Mouse (Mus musculus) testis, postnatal 14 days (tissue): ENCODE data around the gene Pdp2.
"Not testable (repeated sequence)": the region's sequence is repeated elsewhere in the genome, so short reads cannot be mapped to it uniquely, and the experiment has no call there.

Experiments
- DNase-seq: peaks from one replicate; pipeline ENCODE4 v3.0.0; 2021; ENCODE audit warnings: low spot score

Gene Pdp2

DNA sequence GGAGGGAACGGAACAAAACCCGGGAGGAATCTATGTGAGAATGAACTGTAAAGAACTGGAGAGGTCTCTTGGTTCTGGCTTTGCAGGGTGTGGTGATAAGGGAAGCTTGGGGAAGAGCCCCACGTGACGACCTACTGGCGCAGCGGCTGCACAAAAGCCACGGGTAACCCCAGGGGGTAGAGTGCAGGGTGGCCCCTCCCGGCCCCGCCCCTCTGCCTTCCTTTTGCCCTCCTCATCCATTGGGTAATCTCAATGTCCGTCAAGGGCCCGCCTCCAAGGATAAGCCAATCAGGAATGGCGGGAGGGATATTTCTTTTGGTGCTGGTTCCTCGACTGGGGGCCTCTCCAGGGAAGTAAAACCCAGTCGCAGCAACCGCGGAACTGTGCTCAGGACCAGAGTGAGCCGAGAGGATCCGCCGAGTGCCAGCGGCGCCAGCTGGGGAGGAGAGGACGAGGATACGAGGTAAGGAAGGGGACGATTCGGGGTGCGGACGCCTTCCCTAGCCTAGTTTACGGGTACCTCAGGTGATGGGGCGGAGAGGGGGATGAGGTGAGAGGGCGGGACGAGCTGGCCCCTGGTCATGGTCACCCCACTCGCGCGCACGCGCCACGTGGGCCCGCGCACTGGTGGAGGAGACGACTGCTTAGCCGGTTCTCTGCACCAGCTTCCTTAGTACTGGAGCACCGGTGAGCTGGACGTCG, at the start of gene Pdp2:
Gene Pdp2 (plus strand): TSS at position 319 of the 702 bp plus-strand sequence.
- peak; percentile 90 for DNase-seq

DNA sequence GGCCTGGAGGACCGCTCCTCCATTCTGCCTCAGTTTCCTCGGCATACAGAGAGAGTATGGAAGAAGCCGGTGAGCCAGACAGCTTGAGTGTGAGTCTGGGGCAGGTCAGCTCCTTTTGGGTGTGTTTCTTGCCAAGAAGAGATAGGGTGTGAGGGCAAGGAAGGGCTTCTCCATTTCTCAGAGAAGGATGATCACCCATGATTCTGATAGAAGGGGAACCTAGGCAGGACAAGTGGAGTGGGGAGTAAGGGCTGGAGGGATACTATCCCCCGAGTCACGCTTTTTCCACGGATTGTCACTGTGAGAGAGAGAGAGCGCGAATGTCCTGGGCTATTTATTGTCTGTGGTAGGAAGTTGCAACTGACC, 49.8 kb upstream of the Pdp2 start:
- DNase-seq: no peak

DNA sequence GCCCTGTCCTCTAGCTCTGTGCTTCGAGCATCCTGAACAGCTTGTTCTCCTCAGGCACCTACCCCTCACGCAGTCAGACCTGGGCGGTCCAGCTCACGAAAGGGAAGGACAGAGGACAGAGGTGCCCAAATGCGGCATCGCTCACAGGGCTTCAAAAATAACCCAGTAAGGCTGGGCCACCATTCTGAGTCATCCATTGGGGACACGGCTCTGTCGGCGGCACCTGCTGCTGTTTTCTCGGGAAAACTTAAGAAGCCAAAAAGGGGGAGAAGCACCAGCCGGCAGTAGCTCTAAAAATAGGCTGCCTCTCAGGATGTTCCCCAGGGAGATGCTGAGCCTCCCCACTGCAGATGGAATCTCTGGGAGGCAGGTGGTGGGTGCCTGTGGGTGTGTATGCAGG, 49.1 kb upstream of the Pdp2 start:
- DNase-seq: no peak

DNA sequence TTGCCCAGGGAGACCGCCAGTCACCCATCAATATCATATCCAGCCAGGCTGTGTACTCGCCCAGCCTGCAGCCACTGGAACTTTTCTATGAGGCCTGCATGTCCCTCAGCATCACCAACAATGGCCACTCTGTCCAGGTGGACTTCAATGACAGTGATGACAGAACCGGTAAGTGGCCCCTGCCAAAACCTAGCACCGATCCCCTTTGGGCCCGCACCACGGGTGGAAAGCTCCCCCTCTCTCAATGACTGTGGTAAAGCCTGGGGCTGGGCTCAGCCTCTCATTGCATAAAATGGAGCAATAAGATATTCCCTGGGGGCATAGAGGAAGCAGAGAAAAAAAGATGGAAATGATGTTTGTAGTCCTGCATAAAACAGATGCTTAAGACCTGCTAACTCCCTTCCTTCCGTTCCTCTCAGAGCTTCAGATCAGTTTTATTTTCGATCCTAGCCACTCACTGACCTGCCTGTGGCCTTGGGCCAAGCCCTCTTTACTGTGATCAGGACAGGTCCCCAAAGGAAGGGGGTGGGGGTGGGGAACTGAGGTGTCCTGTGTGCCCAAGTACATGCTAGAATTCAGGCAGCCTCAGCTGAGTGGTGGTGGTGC, 47.7 kb upstream of the Pdp2 start:
- no peak for DNase-seq

DNA sequence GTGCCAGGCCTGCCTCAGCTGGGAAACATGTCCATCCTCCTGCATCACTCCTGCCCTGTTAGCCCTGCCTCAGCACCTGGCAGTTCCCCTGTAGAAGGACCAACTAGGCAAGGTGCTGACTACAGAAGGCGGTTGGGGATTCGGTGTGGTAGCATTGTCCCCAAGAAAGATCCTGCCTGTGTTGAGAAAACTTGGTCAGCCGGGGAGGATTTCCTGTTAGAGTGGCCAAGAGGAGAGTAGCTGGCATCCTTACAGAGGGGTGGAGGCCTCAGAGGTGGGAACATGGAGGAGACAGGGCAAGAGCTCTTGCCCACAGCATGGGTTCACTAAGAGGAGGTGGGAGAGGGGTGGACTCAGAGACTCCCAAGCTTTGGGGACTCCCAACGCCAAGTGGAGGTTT, 36.1 kb upstream of the Pdp2 start:
- DNase-seq: no peak

DNA sequence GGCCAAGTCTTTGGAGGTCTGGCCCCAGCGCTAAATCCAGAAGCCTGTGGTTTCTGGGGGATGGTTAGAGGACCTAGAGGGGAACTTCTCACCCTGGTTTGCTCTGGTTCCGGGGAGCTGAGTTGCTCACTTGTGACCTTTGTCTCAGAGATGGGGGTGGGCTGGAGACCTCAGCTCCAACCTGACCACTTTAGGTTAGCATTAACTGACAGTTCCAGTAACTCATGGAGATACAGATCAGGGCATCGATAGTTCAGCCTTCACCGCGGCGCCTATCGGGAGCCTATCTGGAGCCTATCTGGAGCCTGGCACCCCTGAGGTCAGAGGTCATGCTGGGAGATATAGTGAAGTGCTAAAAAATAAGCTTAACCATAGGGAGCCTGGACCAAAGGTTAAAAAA, 34.0 kb upstream of the Pdp2 start:
- no peak for DNase-seq

DNA sequence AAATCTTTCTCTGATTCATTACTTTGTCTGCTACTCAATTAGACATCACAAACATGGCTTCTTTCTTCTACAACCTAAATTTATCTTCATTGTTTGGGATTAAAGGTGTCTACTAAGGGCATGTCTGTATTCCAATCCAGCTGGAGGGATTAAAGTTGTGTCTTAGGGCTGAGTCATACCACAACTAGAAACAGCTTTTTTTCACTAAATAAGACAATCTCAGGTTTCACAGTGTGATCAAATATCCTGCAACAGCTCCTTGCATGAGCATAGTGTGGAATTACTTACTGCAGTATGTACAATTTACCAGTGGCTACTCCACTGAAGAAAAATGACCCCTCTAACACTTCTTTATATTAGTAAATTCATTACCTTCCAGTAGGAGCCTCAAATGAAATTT, 30.5 kb upstream of the Pdp2 start:
- DNase-seq: no peak

DNA sequence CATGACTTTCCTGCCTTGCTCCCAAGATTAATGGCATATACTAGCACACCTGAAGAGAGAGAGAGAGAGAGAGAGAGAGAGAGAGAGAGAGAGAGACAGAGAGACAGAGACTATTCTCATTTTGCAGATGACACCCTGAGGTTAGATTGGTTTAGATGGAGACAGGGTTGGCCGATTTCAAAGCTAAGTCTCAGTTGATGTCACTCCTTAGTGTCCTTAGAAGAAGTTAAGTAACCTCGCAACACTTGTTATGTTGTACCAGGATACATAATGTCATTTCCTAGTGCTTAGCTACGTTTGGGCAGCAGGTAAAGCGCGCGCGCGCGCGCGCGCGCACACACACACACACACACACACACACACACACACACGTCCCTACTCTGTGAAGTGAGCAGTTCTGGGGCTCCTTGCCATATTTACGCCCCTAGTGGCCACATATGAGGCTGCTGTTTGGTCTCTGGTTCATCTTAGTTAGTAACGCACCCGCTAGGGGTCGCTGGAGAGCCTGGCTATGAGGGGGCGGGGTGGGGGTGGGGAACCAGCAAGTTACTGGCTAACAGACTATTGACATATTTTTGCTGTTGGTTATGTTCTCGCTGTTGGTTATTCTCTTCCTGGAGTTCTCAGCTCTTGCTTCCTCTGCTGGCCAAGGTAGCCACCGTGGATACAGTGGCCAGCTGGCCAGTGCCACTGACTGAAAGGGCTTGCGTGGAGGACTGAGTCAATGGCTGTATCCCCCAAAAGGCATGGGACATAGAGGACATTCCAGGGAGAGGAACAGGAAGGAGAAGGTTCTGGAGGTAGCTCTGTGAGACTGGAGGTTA, 26.4 kb upstream of the Pdp2 start:
- peak; percentile 73 for DNase-seq

DNA sequence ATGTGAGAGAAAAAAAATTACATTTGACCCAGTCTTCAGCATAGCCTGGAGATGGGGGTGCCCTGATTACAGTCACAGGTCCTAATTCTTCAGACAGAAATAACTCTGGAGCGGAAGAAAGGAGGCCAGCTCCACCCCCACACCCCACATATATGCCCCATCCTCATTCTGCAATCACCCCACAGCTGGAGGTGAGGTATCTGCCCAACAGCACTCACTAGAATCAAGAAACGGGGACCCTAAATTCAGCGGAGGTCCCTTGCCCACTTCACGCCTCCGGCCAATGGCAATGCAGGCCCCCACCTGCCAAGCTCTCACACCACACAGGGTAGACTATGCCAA, 25.8 kb upstream of the Pdp2 start:
- DNase-seq: no peak

DNA sequence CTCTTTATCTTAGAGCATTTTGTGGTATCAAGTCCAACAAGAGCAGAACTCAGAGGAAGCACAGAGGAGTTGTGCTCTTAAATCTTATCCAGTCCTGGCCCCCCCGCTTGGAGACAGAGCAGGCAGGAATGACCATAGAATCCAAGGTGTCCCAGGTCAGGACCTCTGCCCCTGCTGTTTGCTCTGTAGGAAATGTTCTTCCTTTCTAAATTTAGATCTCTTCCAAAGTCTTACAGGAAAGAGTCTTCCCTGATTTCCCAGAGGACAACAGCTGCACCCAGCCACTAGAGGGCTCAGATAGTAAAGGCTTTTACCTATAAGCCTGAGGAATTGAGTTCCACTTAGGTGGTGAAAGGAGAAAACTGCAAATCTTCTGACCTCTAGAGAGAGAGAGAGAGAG, 21.7 kb upstream of the Pdp2 start:
- DNase-seq: peak; percentile 38

DNA sequence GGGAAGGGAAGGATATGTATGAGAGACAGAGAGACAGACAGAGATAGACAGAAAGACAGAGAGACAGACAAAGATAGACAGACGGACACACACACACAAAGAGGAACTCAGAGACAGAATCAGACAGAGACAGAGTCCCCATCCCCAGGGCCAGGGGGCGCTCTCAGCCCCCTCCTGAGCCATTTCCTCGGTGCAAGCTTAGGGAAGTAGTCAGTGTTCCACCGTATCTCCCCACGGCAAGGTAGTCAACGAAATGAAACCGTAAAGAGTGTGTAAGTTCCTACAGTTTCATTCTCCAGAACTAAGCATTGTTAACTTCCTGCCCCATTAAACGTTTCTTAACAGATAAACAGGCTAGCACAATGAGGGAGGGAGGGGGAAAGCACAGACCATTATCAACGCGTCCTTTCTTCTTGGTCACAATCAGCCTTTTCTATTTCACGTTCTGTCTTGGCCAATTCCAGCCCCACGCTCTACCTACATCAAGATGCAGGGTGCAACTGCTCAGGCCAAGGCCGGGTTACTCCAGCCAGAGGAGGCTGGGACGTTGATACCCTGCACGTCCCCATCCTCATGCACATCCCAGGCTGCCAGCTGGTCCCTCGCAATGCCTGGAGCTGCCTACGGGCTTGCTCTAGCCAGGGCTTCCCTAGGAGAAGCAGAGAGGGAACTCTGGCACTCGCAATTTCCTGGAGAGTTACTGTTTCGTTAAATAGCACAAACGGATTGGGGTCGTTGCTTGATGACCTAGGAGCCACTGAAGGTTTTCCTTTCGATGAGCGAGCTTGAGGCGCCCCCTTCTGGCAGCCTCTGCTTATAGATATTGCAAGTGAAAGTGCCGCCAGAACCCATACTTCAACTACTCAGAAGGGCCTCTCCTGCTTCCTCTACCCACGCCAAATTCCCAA, 20.6 kb upstream of the Pdp2 start:
- DNase-seq: peak; percentile 79

DNA sequence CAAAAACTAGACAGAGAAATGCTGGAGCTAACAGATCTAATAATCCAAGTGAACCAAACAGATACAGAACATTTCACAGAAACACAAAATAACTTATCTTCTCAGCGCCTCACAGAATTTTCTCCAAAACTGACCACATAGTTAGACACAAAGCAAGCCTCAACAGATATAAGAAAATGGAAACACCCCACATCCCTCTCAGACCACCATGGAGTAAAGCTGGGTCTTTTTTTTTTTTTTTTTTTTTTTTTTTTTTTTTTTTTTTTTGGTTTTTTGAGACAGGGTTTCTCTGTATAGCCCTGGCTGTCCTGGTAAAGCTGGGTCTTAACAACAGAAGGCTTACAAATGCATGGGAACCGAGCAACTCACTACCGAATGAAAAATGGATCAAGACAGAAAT, 14.4 kb upstream of the Pdp2 start:
- DNase-seq: no peak

DNA sequence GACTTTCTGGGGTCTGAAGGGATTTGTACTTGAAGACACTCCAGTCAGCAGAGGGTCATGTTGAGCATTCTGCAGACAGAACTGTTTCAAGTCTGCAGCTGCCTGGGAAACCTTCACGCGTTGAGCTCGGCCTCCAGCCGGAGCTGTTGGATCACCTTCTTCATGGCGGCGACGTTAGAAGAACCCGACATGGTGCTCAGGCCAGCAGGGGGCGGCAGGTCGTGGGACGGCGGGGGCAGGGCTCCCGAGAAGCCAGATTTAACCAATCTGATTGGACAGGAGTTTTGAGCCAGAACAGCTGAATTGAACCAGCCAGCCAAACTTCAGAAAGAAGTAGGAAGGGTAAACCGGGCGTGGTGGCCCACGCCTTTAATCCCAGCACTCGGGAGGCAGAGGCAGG, 13.6 kb upstream of the Pdp2 start:
- not testable (repeated sequence) for DNase-seq

DNA sequence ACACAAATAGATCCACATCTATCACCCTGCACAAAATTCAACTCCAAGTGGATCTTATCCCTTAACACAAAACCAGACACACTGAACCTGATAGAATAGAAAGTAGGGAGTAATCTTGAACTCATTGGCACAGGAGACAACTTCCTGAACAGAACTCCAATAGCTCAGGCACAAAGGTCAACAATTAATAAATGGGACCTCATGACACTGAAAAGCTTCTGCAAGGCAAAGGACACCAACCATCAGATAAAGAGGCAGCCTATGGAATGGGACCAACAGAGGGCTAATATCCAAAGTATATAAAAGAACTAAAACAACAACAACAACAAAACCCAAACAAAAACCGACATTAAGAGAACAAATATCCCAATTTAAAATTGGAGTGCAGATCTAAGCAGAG, 6.7 kb upstream of the Pdp2 start:
- DNase-seq: no peak

DNA sequence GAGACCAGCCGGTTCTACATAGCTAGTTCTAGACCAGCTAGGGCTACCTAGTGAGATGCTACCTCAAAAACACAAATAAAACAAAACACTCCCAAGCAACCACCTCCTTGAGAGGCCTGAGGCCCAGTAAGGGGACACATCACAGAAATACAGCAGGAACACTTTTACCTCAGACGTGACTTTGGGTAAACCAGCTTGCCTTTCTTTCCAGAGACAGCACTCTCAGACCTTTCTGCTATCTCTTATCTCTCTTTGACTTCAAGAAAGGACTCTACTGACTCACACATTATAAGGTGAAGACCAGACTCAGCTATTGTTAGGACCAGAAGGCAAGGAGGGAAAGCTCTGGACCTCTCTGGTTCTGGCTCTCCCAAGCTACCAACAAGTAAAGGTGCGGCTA, 967 bp upstream of the Pdp2 start:
- no peak for DNase-seq

DNA sequence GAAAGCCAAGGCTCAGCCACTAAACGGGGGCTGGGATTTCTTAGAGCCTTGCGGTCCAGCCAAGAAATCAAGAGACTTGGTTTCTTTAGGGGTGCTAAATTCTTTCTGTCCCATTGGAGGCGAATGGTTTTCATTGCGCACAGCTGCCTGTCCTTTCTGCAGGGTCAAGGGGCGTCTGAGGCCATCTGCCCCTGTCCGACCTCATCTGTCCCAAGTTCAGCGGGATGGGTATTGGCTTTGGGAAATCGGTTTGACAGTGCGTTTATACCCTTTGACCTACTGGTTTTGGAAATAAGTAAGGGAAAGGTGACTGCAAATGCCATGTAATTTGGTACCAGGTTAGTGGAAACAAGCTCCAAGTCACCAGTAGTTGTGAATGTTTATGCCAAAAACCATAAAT, 605 bp downstream of the Pdp2 start:
- no peak for DNase-seq

DNA sequence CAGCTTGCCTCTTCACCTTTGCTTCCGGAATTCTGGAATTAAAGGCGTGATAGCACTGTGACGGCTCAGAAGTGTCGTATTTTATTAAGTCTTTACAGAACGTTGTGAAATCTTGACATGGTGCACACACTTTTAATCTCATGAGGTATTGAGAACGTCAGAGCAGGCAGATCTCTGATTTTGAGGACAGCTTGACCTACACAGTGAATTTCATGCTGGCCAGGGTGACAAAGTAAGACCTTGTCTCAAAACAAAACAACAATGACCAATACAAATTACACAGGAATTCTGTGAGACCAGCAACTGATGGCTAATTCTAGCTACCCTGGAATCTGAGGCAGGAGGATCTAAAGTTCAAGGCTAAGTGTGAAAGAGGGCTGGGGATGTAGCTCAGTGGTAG, 1.3 kb downstream of the Pdp2 start:
- DNase-seq: no peak

DNA sequence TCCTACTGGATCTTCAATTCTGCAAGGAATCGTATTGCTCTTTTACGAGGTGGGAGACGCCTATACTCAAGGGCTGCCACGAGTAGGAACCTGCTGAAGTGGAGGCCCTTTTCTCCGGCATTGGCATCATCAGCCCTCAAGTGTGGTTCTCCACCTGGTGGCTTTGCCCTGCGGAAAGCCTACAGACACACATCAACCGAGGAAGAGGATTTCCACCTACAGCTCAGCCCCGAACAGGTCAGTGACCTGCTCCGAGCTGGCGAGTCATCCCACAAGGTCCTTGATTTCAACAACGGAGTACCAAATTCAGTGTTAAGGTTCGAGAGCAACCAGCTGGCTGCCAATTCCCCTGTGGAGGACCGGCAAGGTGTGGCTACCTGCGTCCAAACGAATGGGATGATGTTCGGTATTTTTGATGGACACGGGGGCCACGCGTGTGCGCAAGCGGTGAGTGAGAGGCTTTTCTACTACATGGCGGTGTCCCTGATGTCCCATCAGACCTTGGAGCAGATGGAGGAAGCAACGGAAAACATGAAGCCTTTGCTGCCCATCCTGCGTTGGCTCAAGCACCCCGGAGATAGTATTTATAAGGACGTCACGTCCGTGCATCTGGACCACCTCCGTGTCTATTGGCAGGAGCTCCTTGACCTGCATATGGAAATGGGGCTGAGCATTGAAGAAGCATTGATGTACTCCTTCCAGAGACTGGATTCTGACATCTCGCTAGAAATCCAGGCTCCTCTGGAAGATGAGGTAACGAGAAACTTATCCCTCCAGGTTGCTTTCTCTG, 2.5 kb downstream of the Pdp2 start:
- DNase-seq: no peak

DNA sequence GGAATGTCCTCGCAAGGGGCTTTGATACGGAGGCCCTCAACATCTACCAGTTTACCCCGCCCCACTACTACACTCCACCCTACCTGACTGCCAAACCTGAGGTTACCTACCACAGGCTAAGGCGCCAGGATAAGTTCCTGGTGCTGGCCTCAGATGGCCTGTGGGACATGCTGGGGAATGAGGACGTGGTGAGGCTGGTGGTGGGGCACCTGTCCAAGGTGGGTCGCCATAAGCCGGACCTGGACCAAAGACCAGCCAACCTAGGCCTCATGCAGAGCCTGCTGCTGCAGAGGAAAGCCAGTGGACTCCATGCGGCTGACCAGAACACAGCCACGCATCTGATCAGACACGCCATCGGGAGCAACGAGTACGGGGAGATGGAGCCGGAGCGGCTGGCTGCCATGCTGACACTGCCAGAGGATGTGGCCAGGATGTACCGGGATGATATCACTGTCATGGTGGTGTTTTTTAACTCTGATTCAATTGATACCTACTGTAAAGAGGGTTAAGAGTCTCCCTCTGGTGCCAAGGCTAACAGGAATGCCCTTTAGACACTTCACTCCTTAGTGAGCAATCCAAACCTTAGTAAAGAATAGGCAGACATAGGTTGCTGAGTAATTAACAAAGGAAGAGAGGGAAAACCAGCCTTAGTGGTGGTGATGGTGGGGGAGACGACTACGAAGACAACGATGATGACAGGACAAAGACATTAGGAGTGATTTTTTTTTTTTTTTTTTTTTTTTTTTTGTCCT, 3.5 kb downstream of the Pdp2 start:
- DNase-seq: no peak

DNA sequence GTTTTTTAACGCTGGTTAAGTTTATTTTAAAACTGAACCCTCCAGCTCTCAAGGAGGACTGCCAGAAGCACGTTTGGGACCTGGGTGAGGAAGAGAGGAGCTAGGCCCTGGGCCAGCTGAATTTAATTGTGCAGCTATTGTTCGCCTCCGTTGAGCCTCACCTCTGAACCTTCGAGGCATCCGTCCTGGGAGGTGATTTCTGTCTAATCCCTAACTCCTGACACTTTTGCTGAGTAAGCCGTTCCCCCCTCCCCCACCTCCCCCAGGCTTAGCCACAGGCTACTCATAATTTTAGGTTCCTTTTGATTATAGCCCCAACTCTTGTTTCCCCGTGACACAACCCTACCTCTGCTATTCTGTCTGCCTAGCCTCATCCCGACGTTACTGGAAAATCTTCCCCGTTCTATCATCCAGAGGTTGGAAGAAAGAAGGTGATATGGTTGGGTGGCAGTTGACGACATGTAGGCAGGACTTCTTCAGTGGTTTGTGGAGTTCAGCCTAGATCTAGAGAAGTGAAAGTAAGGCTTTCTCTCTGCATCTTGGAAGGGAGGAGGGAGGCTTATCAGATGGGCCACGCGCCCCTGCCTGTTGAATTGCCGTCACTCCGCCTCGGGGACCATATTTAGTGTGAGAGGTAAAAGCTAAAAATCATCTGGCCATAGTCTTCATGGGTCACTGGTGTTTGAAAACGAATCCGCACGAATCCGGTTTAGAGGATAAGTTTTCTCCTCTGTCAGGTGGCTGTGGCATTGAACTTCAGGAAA, 4.7 kb downstream of the Pdp2 start:
- no peak for DNase-seq
